Mouse (Mus musculus) C2C12 (cell line): Measurements from ENCODE around the gene Tacc2.

Experiments
- CTCF ChIP-seq: IDR thresholded peaks from one replicate; pipeline ENCODE4 v1.5.1; 2011; ENCODE audit not compliant: control insufficient read depth, insufficient read depth, insufficient read length
- MYOD1 ChIP-seq: IDR thresholded peaks from one replicate; pipeline ENCODE4 v1.6.1; 2011; ENCODE audit warnings: low read depth; ENCODE audit not compliant: control insufficient read depth, insufficient read length
- MYOG ChIP-seq: IDR thresholded peaks from one replicate; pipeline ENCODE4 v1.6.1; 2011; ENCODE audit not compliant: control insufficient read depth, insufficient read length; ENCODE audit errors: extremely low read depth
- USF1 ChIP-seq: IDR thresholded peaks from one replicate; pipeline ENCODE4 v1.6.1; 2011; ENCODE audit warnings: low read depth, mild to moderate bottlenecking, control low read depth, moderate library complexity

- TF ChIP-seq MYOG (no peak), CTCF (no peak), MYOD1 (no peak), USF1 (no peak)
Observed at GRCm38 (mm10) chr7:130624299-130624698, 47.1 kb downstream of the Tacc2 start.
